Mouse (Mus musculus) hindbrain, embryonic 12.5 days (tissue): Measurements from ENCODE around the gene S100a13. TPM values are rescaled to one million over a fixed set of nuclear protein-coding genes. Genes with fewer than 3 reads are reported as not detected.
A peak's percentile ranks its signal among the peaks of the same experiment; 100 is the strongest.

Source experiments
- ATAC-seq: fragments of 200-750 bp; cut with Nextera tagmentation; 2 replicates; pipeline ENCODE4 v1.8.0; 2017; ENCODE audit warnings: moderate TSS enrichment; ENCODE audit not compliant: low FRiP score
- H3K27ac ChIP-seq: fragments of 300-500 bp; sonication (generic); 2 replicates; pipeline ENCODE4 v1.5.1; 2016; ENCODE audit warnings: mild to moderate bottlenecking
- H3K27me3 ChIP-seq: fragments of 300-500 bp; sonication (generic); 2 replicates; pipeline ENCODE4 v1.6.1; 2016; ENCODE audit warnings: mild to moderate bottlenecking
- H3K36me3 ChIP-seq: fragments of 300-500 bp; sonication (generic); 2 replicates; pipeline ENCODE4 v1.6.1; 2016; ENCODE audit warnings: mild to moderate bottlenecking
- H3K4me1 ChIP-seq: fragments of 300-500 bp; sonication (generic); 2 replicates; pipeline ENCODE4 v1.6.1; 2016
- H3K4me2 ChIP-seq: fragments of 300-500 bp; sonication (generic); replicated peaks from 2 replicates; pipeline ENCODE4 v1.6.1; 2016; ENCODE audit warnings: mild to moderate bottlenecking
- H3K4me3 ChIP-seq: fragments of 300-500 bp; sonication (generic); 2 replicates; pipeline ENCODE4 v1.5.1; 2016; ENCODE audit warnings: mild to moderate bottlenecking
- H3K9ac ChIP-seq: fragments of 300-500 bp; sonication (generic); 2 replicates; pipeline ENCODE4 v1.6.1; 2016; ENCODE audit warnings: mild to moderate bottlenecking, moderate library complexity
- H3K9me3 ChIP-seq: fragments of 300-500 bp; sonication (generic); replicated peaks from 2 replicates; pipeline ENCODE4 v1.6.1; 2016; ENCODE audit warnings: mild to moderate bottlenecking
- WGBS: fragments of 180-500 bp; shearing (Covaris S2); methylation state at CpG from one replicate; pipeline ENCODE4 v1.1.7; 2016; 5-methylcytosine and 5-hydroxymethylcytosine counted together
- polyA plus RNA-seq: library from polyadenylated mRNA; unstranded; fragments of >200 nt; fragmentation: Nextera tagmentation; extraction: Ambion mirVana; gene quantifications from 2 replicates; pipeline ENCODE4 v1.2.1, GENCODE M21; 2016

Gene S100a13
- polyA plus RNA-seq, 1 experiment from 2014 or later: 16.4 TPM

DNA sequence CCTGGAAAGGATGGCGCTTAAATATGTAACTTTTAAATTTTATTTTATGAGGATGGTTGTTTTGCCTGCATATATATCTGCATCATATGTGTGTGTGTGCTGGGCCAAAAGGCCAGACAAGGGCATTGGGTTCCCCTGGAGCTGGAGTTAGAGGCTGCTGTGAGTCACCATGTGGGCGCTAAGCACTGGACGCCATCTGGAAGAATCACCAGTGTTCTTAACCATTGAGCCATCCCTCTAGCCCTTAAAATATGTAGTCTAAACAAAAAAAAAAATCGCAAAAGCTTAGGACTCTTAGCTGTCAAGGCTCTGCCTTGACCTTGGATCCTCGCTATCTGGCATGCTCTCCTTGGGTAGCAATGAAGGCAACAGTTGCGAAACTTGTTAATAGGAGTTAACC, 25.7 kb upstream of the S100a13 start:
- no peak overlapping the region for H3K9ac ChIP-seq
- 93% methylated on average over 6 of the region's 6 CpGs for WGBS
- no peak for ATAC-seq
- peaks cover 53% of the 10 kb centered on the region for H3K36me3 ChIP-seq
- no peak overlapping the region for H3K27ac ChIP-seq
- no peaks in the 10 kb centered on the region for H3K9me3 ChIP-seq
- peaks cover 6% of the 10 kb centered on the region for H3K4me1 ChIP-seq
- H3K4me2 ChIP-seq: no peak overlapping the region
- no peak overlapping the region for H3K4me3 ChIP-seq
- H3K27me3 ChIP-seq: no peaks in the 10 kb centered on the region

DNA sequence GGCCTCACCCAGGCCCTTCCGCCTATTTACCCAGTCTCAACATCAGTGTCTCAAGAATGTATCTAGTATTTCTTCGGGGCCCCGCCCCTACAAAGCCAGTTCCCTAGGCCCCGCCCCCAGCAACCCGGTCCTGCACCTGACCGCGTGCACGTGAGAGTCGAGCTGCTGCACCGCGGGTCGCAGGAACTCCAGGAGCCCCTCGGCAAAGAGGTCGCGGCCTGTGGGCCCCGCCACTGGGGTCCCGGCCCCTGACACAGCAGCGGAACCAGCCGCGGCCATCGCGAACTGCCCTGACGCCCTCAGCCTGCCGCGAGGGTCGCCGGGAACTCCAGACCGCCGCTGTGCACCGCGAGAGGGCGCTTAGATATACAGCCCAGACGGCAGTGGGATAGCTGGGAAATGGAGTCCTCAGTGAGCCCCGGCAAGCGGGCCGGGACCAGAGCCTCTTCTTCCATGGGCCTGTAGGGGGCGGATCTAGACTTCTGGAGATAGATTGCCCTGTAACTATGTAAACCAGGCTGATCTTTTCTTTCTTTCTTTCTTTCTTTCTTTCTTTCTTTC, 23.5 kb upstream of the S100a13 start, which contains the start of gene Snapin:
TSS of gene Snapin (minus strand) at position 338 of the 561 bp plus-strand sequence.
- Histone ChIP-seq H3K27me3 (no peaks in the 10 kb centered on the region), H3K9me3 (no peaks in the 10 kb centered on the region), H3K4me1 (peaks cover 6% of the 10 kb centered on the region), H3K4me3 (peak within 1 kb of the TSS; percentile 71), H3K9ac (peak within 1 kb of the TSS; percentile 67), H3K4me2 (peak within 1 kb of the TSS; percentile 62), H3K36me3 (peaks cover 43% of the 10 kb centered on the region), H3K27ac (peak within 1 kb of the TSS; percentile 58; the same call in 1 of the 2 replicates)
- peak; percentile 98 for ATAC-seq
- 1% methylated on average over 36 of the region's 37 CpGs for WGBS

DNA sequence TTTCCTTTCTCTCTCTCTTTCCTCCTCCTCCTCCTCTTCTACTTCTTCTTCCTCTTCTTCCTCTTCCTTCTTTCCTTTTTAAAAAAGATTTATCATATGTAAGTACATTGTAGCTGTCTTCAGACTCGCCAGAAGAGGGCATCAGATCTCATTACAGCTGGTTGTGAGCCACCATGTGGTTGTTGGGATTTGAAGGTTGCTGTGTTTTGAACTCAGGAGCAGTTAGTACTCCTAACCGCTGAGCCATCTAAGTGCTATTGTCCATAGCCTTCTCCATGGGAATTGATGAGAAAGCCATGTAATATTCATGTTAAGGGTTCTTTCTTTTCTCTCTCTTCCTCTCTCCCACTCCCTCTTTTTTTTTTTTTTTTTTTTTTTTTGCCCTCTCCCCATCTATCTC, 22.9 kb upstream of the S100a13 start:
- H3K27me3 ChIP-seq: no peaks in the 10 kb centered on the region
- peaks cover 43% of the 10 kb centered on the region for H3K36me3 ChIP-seq
- ATAC-seq: peak; percentile 29
- H3K4me1 ChIP-seq: peaks cover 6% of the 10 kb centered on the region
- no peak overlapping the region for H3K4me3 ChIP-seq
- H3K9ac ChIP-seq: no peak overlapping the region
- no peak overlapping the region for H3K4me2 ChIP-seq
- no peaks in the 10 kb centered on the region for H3K9me3 ChIP-seq
- WGBS: 40% methylated on average over 2 of the region's 2 CpGs
- no peak overlapping the region for H3K27ac ChIP-seq

DNA sequence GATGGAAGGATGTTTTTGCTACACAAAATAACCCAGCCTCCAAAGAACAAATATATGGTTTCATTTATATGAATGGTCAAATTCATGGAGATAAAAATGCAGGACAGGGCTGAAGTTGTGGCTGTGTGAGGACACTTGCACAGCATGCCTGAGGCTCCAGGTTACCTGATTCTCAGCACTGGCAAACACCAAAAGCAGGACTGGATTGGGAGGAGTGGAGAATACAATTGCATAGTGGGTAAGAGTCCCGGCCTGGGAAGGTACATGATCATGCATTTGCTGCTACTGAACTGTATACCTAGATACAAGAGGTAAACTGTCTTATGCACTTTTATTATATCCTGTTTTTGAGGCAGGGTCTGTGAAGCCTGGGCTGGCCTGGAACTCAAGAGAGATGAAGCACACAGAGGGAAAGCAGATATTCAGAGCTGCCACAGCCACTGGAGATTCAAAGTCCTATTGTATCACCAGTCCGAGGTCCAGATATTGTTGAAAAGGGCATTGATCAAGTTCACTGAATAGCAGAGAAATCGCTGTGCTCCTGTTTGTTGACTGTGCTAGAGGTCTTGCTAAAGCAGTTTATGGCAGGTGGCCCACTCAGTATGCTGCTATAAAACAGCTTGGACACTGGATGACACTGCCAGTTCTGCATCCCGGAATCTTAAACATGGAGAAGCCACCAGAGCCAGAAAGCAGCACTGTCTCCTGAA, 20.2 kb upstream of the S100a13 start:
- Histone ChIP-seq H3K27ac (no peak overlapping the region), H3K4me3 (no peak overlapping the region), H3K4me2 (no peak overlapping the region), H3K36me3 (peaks cover 44% of the 10 kb centered on the region), H3K9ac (no peak overlapping the region), H3K9me3 (no peaks in the 10 kb centered on the region), H3K4me1 (peaks cover 6% of the 10 kb centered on the region), H3K27me3 (no peaks in the 10 kb centered on the region)
- ATAC-seq: no peak
- 60% methylated on average over 4 of the region's 4 CpGs for WGBS

DNA sequence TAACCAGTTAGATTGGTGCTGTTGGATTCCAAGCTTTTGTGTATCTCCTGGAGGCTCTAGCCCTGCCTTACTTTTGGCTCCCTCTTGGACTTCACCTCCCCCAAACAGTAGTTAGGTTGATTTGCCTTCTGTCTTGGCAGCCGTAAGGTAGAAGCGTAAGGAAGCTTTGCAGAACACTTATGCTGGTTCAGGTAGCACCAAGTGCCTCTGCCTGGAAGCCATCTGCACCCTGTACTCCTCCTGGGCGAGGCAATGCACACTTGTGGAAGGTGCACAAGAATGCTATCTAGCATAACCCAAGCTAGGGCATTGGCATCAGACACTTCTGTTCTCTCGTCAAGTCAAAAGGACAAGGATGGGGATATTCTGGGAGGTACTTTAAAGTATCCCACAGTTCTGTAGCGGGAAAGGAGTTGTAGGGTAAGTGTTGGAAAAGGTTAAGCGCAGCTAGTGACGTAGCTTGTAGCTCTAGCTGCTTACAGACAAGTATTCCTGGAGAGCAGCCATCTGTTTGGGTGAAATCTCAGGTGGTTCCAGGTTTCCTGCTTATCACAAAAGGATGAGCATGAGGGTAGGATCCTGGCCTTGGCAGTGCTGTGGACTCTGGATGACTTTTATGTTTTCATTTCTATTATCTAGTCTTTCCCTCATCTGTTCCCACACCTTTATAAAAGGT, 18.2 kb upstream of the S100a13 start:
- WGBS: 95% methylated on average over 7 of the region's 7 CpGs
- Histone ChIP-seq H3K27me3 (no peaks in the 10 kb centered on the region), H3K36me3 (peaks cover 59% of the 10 kb centered on the region), H3K4me1 (no peaks in the 10 kb centered on the region), H3K4me2 (no peak overlapping the region), H3K9me3 (no peaks in the 10 kb centered on the region), H3K9ac (no peak overlapping the region), H3K27ac (no peak overlapping the region), H3K4me3 (no peak overlapping the region)
- ATAC-seq: no peak

DNA sequence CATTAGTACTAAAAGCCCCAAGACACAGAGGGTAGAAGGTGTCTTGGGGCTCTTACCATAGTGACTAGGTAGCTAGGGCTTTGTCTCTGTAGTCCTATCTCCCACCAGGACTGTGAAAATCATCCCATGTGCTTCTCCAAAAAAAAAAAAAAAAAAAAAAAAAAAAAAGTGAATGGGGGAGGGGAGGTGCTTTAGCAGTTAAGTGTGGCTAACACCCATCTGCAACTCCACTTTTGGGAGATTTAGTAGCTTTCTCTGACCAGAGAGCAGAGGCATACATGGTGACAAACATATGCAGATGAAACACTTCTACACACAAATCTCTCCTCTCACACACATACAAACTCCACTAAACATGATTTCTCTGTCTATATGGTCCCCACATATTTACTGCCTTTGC, 16.6 kb upstream of the S100a13 start:
- H3K9me3 ChIP-seq: no peaks in the 10 kb centered on the region
- H3K4me3 ChIP-seq: no peak overlapping the region
- H3K36me3 ChIP-seq: peaks cover 75% of the 10 kb centered on the region
- no peaks in the 10 kb centered on the region for H3K4me1 ChIP-seq
- no peak overlapping the region for H3K9ac ChIP-seq
- no peak for ATAC-seq
- H3K4me2 ChIP-seq: no peak overlapping the region
- no peaks in the 10 kb centered on the region for H3K27me3 ChIP-seq
- H3K27ac ChIP-seq: no peak overlapping the region

DNA sequence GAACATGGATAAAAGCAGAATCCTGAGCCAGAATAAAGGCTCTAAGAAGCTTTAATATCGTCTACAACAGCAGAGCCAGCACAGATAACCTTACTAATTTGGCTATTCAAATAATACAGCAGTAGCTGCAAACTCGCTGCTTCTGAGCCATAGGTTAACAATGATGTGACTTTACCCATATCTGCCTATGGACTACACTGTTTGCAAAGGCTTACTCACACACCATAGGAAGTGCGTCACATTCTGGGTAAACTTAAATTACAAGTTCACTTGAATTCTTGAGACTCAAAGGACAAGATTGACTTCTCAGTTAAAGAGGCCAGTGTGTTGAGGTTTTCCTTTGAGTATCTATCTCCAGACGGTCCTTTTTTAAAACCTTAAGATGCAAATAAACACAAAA, 10.8 kb upstream of the S100a13 start:
- no peak overlapping the region for H3K4me2 ChIP-seq
- no peak overlapping the region for H3K9ac ChIP-seq
- peaks cover 13% of the 10 kb centered on the region for H3K4me1 ChIP-seq
- H3K36me3 ChIP-seq: peaks cover 84% of the 10 kb centered on the region
- 90% methylated on average over 4 of the region's 4 CpGs for WGBS
- H3K27me3 ChIP-seq: no peaks in the 10 kb centered on the region
- no peaks in the 10 kb centered on the region for H3K9me3 ChIP-seq
- no peak overlapping the region for H3K27ac ChIP-seq
- ATAC-seq: no peak
- H3K4me3 ChIP-seq: no peak overlapping the region

DNA sequence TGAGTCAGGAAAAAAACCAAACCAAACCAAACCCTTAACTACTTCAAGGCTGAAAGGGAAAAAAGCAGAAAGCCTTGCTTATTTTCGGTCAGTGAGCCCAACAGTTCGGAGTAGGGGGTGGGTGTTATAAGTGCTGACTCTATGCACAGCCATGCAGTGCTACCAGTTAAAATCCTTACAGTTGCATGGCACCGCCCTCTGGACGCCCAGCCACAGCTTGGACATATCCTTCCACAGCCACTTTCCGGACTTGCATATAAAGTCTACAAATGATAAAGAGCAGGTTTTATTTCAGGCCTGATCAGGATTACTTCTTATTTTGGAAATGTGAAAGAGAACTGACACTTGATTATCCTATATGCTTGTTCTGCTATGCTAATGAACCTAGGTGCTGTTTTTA, 9.0 kb upstream of the S100a13 start:
- Histone ChIP-seq H3K9ac (no peak overlapping the region), H3K36me3 (peaks cover 66% of the 10 kb centered on the region), H3K4me3 (no peak overlapping the region), H3K4me2 (no peak overlapping the region), H3K9me3 (no peaks in the 10 kb centered on the region), H3K27ac (no peak overlapping the region), H3K27me3 (no peaks in the 10 kb centered on the region), H3K4me1 (peaks cover 13% of the 10 kb centered on the region)
- ATAC-seq: no peak
- WGBS: 94% methylated on average over 5 of the region's 5 CpGs

DNA sequence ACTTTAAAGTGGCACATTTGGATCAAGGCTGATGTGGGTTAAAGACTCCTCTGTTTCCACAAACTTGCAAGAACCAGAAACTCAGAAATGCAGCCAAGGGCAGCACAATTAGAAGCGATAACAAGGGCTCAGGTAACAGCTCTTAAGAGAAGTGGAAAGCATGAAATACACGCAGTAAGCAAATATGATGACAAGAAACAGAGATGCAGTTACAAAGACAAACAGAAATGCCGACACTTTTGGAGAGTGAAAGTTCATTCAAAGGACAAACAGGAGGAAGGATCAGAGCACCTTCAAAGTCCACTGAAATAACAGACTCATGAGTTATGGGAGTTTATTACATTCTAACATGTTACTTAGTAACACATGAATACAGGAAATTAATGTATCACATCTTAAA, 7.9 kb upstream of the S100a13 start:
- no peaks in the 10 kb centered on the region for H3K9me3 ChIP-seq
- peaks cover 13% of the 10 kb centered on the region for H3K4me1 ChIP-seq
- 95% methylated on average over 3 of the region's 3 CpGs for WGBS
- peaks cover 5% of the 10 kb centered on the region; the same call in 1 of the 2 replicates for H3K27me3 ChIP-seq
- H3K27ac ChIP-seq: no peak overlapping the region
- ATAC-seq: no peak
- H3K36me3 ChIP-seq: peaks cover 59% of the 10 kb centered on the region
- no peak overlapping the region for H3K4me2 ChIP-seq
- no peak overlapping the region for H3K4me3 ChIP-seq
- H3K9ac ChIP-seq: no peak overlapping the region

DNA sequence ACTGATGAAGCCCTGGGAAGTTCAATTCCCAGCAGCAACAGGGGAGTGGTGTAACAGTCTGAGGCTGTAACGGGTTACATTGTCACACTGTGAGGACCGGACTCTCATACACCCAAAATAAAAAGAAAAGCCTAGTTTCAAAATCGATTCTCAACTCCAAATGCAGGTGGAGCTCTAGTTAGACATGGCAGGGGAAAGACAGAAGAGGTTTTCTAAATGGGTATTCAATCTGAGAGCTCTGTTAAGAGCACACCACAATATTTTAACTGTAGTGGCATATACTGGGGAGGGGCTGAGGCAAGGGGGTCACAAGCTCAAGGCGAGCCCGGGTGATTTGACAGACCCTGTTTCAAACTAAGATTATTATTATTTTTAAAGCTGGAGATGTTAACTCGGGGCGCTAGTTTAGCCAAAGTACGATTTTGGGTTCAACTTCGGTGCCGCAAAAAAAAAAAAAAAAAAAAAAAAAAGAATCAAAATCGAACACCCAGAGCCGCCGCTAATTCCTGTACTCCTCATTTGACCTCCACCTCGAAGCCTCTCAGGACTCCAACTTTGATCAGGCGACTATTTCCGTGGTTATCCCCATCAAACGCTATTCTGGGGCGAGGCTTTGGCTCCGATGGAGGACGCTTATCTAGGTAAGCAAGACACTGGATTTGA, 5.8 kb upstream of the S100a13 start:
- H3K4me1 ChIP-seq: peaks cover 13% of the 10 kb centered on the region
- peak overlapping the region; percentile 79 for H3K4me2 ChIP-seq
- H3K36me3 ChIP-seq: peaks cover 38% of the 10 kb centered on the region
- WGBS: 4% methylated on average over 20 of the region's 20 CpGs
- H3K4me3 ChIP-seq: peak overlapping the region; percentile 91
- H3K9ac ChIP-seq: peak overlapping the region; percentile 95
- no peaks in the 10 kb centered on the region for H3K9me3 ChIP-seq
- H3K27ac ChIP-seq: peak overlapping the region; percentile 94
- ATAC-seq: no peak
- peaks cover 16% of the 10 kb centered on the region for H3K27me3 ChIP-seq

DNA sequence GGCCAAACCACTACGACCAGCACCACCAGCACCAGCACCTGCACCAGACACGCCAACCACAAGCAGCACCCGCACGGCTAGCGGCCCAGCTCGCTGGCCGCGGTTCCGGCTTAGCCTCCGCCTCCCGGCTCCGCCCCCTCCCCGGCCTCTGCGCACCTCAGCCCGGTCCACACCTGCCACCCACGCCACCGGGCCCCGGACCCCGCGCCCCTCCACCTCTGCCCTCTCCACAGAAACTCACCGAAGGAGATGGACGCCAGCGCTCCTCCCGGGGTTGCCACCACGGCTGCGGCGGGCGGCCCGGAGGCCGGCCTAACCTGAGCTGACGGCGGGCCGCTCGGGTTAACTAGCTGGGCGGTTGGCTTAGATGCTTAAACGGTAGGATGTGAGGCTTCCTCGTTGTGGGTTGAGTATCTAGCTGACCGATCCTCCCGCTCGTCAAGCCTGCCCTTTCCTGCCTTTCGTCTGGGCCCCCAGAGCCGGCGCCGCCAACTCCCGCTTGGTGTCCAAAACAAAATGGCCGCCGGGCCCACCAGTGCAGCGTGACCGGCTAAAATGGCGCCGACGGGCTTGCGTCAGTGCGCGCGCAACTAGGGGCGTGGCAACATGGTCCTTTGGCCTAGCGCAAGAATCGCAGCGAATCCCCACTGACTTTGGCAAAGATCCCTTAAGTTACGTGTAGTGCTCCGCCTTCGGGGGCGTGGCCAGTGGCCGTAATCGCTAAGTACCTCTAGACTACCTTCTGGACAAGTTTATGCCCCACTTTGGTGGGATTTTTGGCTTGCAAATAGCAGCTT, 5.1 kb upstream of the S100a13 start, which contains the start of gene Chtop:
TSS of gene Chtop (minus strand) at position 549 of the 797 bp plus-strand sequence.
- peak; percentile 93 for ATAC-seq
- Histone ChIP-seq H3K4me2 (peak within 1 kb of the TSS; percentile 79), H3K9me3 (no peaks in the 10 kb centered on the region), H3K27me3 (peaks cover 23% of the 10 kb centered on the region), H3K9ac (peak within 1 kb of the TSS; percentile 95), H3K36me3 (peaks cover 32% of the 10 kb centered on the region), H3K27ac (peak within 1 kb of the TSS; percentile 94), H3K4me3 (peak within 1 kb of the TSS; percentile 91), H3K4me1 (peaks cover 15% of the 10 kb centered on the region)
- under 1% methylated on average over 65 of the region's 66 CpGs for WGBS
